Mouse (Mus musculus) CH12.LX (cell line): Measurements from ENCODE around the gene Gm17387. TPM values are rescaled to one million over a fixed set of nuclear protein-coding genes. Genes with fewer than 3 reads are reported as not detected.

Experiments used
- DNase-seq: peaks from one replicate; pipeline ENCODE4 v3.0.0-alpha.2; 2013; ENCODE audit errors: extremely low read depth
- H3K27ac ChIP-seq: 2 replicates; pipeline ENCODE4 v1.5.1; 2012; ENCODE audit warnings: low read depth, mild to moderate bottlenecking, control low read depth, moderate library complexity; ENCODE audit not compliant: insufficient read depth
- H3K27me3 ChIP-seq: replicated peaks from 2 replicates; pipeline ENCODE3; 2012; ENCODE audit warnings: inconsistent platforms
- H3K36me3 ChIP-seq, 2 experiments: replicated peaks in 1 of 2; 2 replicates each; pipeline versions ENCODE3 to v1.6.1; 2012; ENCODE audit warnings: inconsistent platforms in 1 of 2, low read length in 1 of 2, mild to moderate bottlenecking in 1 of 2, mixed read lengths in 1 of 2, moderate library complexity in 1 of 2; ENCODE audit not compliant: control insufficient read depth in 1 of 2, insufficient read depth in 1 of 2
- H3K4me1 ChIP-seq, 2 experiments: 2 replicates each; pipeline ENCODE4 v1.6.1; 2012; ENCODE audit warnings: inconsistent platforms in 1 of 2, moderate library complexity in 1 of 2; ENCODE audit not compliant: insufficient read depth in 2 of 2, control insufficient read depth in 1 of 2
- H3K4me2 ChIP-seq: 2 replicates; pipeline ENCODE4 v1.6.1; 2012; ENCODE audit warnings: low read depth, mild to moderate bottlenecking, control low read depth; ENCODE audit not compliant: poor library complexity, insufficient read depth, severe bottlenecking
- H3K4me3 ChIP-seq, 3 experiments: fragments of 150-350 bp in 1 of 3; sonication (generic) in 1 of 3; replicated peaks in 1 of 3; 2 replicates each; pipeline versions ENCODE3 to v1.5.1; 2011 to 2012; ENCODE audit warnings: low read depth in 2 of 3, low read length in 2 of 3, mild to moderate bottlenecking in 2 of 3, moderate library complexity in 2 of 3, control low read depth in 1 of 3, improper control_type of control experiment in 1 of 3, inconsistent platforms in 1 of 3, mixed read lengths in 1 of 3; ENCODE audit not compliant: poor library complexity in 1 of 3
- H3K79me2 ChIP-seq: replicated peaks from 2 replicates; pipeline ENCODE4 v1.6.1; 2012; ENCODE audit warnings: mild to moderate bottlenecking, moderate library complexity; ENCODE audit not compliant: control insufficient read depth, poor library complexity, insufficient read depth, severe bottlenecking; ENCODE audit errors: extremely low read depth
- H3K9ac ChIP-seq: 2 replicates; pipeline ENCODE4 v1.6.1; 2012; ENCODE audit warnings: low read depth, mild to moderate bottlenecking, control low read depth, moderate library complexity; ENCODE audit not compliant: insufficient read depth
- H3K9me3 ChIP-seq: replicated peaks from 2 replicates; pipeline ENCODE3; 2012; ENCODE audit warnings: low read length, inconsistent platforms, mixed read lengths
- E2F4 ChIP-seq: IDR thresholded peaks from 2 replicates; pipeline ENCODE4 v1.6.1; 2011; ENCODE audit warnings: low read depth, low read length, improper control_type of control experiment; ENCODE audit not compliant: insufficient replicate concordance
- ELF1 ChIP-seq: IDR thresholded peaks from 2 replicates; pipeline ENCODE4 v1.6.1; 2014; ENCODE audit warnings: low read depth, mild to moderate bottlenecking, inconsistent platforms, low read length, improper control_type of control experiment
- ETS1 ChIP-seq: conservative IDR thresholded peaks from 2 replicates; pipeline ENCODE4 v1.6.1; 2012; ENCODE audit warnings: low read depth, mild to moderate bottlenecking, inconsistent platforms, low read length, improper control_type of control experiment, moderate library complexity
- HCFC1 ChIP-seq: IDR thresholded peaks from 2 replicates; pipeline ENCODE4 v1.6.1; 2012; ENCODE audit warnings: low read depth, mild to moderate bottlenecking, inconsistent platforms, low read length, improper control_type of control experiment
- JUN ChIP-seq: IDR thresholded peaks from 2 replicates; pipeline ENCODE4 v1.6.1; 2011; ENCODE audit warnings: low read depth, mild to moderate bottlenecking, low read length, improper control_type of control experiment, moderate library complexity; ENCODE audit not compliant: insufficient read depth
- JUND ChIP-seq: conservative IDR thresholded peaks from 2 replicates; pipeline ENCODE4 v1.6.1; 2011; ENCODE audit warnings: low read depth, low read length, improper control_type of control experiment
- MAFK ChIP-seq: IDR thresholded peaks from 2 replicates; pipeline ENCODE4 v1.6.1; 2011; ENCODE audit warnings: low read length, improper control_type of control experiment; ENCODE audit not compliant: insufficient replicate concordance
- MAX ChIP-seq: IDR thresholded peaks from 2 replicates; pipeline ENCODE4 v1.6.1; 2011; ENCODE audit warnings: low read length, improper control_type of control experiment
- MAZ ChIP-seq: IDR thresholded peaks from 2 replicates; pipeline ENCODE4 v1.6.1; 2012; ENCODE audit warnings: low read depth, mild to moderate bottlenecking, inconsistent platforms, low read length, improper control_type of control experiment, moderate library complexity
- MEF2A ChIP-seq: IDR thresholded peaks from 2 replicates; pipeline ENCODE4 v1.6.1; 2014; ENCODE audit warnings: low read depth, mild to moderate bottlenecking, inconsistent platforms, low read length, improper control_type of control experiment, borderline replicate concordance
- MXI1 ChIP-seq: IDR thresholded peaks from 2 replicates; pipeline ENCODE4 v1.6.1; 2011; ENCODE audit warnings: mild to moderate bottlenecking, low read depth, low read length, improper control_type of control experiment
- MYC ChIP-seq: IDR thresholded peaks from 2 replicates; pipeline ENCODE4 v1.6.1; 2011; ENCODE audit warnings: low read depth, mild to moderate bottlenecking, improper control_type of control experiment, low read length
- NELFE ChIP-seq: IDR thresholded peaks from 2 replicates; pipeline ENCODE4 v1.6.1; 2011; ENCODE audit warnings: low read depth, low read length, improper control_type of control experiment
- NRF1 ChIP-seq: IDR thresholded peaks from 2 replicates; pipeline ENCODE4 v1.6.1; 2014; ENCODE audit warnings: low read depth, mild to moderate bottlenecking, inconsistent platforms, low read length, improper control_type of control experiment, moderate library complexity
- PAX5 ChIP-seq: IDR thresholded peaks from 2 replicates; pipeline ENCODE4 v1.6.1; 2012; ENCODE audit warnings: low read length, inconsistent platforms, mixed read lengths
- POLR2A ChIP-seq: IDR thresholded peaks from 2 replicates; pipeline ENCODE4 v1.6.1; 2011; ENCODE audit warnings: low read depth, mild to moderate bottlenecking, improper control_type of control experiment, low read length
- POLR2AphosphoS2 ChIP-seq: IDR thresholded peaks from 2 replicates; pipeline ENCODE4 v1.6.1; 2011; ENCODE audit warnings: low read depth, low read length, improper control_type of control experiment
- RAD21 ChIP-seq: IDR thresholded peaks from 2 replicates; pipeline ENCODE4 v1.6.1; 2011; ENCODE audit warnings: low read depth, mild to moderate bottlenecking, low read length, improper control_type of control experiment, moderate library complexity
- RCOR1 ChIP-seq: conservative IDR thresholded peaks from 2 replicates; pipeline ENCODE4 v1.6.1; 2012; ENCODE audit warnings: low read depth, mild to moderate bottlenecking, inconsistent platforms, low read length, improper control_type of control experiment
- SIN3A ChIP-seq: IDR thresholded peaks from 2 replicates; pipeline ENCODE4 v1.6.1; 2012; ENCODE audit warnings: low read length, improper control_type of control experiment, inconsistent platforms
- SMC3 ChIP-seq: IDR thresholded peaks from 2 replicates; pipeline ENCODE4 v1.6.1; 2011; ENCODE audit warnings: low read depth, low read length, improper control_type of control experiment
- UBTF ChIP-seq: IDR thresholded peaks from 2 replicates; pipeline ENCODE4 v1.6.1; 2012; ENCODE audit warnings: low read depth, mild to moderate bottlenecking, inconsistent platforms, low read length, improper control_type of control experiment, moderate library complexity
- ZC3H11A ChIP-seq: IDR thresholded peaks from 2 replicates; pipeline ENCODE4 v1.6.1; 2012; ENCODE audit warnings: low read depth, mild to moderate bottlenecking, inconsistent platforms, low read length, improper control_type of control experiment
- ZKSCAN1 ChIP-seq: IDR thresholded peaks from 2 replicates; pipeline ENCODE4 v1.6.1; 2012; ENCODE audit warnings: low read depth, inconsistent platforms, low read length, improper control_type of control experiment, borderline replicate concordance
- ZNF384 ChIP-seq: IDR thresholded peaks from 2 replicates; pipeline ENCODE4 v1.6.1; 2012; ENCODE audit warnings: low read depth, low read length, improper control_type of control experiment, inconsistent platforms
- dilution Hi-C: fragments of 300-500 bp; cut with MboI; formaldehyde crosslinking; loops from 2 replicates; pipeline ENCODE4 v1.14.3; 2020; ENCODE audit warnings: low sequenced_read_pairs; ENCODE audit not compliant: extremely low pct_unique_long_range_greater_than_20kb, extremely low pct_ligation_motif_present
- in situ Hi-C: fragments of 300-500 bp; cut with MboI; formaldehyde crosslinking; loops from 3 replicates; pipeline ENCODE4 v1.14.3; 2019; ENCODE audit warnings: low sequenced_read_pairs, low pct_ligation_motif_present, low pct_unique_long_range_greater_than_20kb, mixed read lengths
- polyA plus RNA-seq: library from polyadenylated mRNA; unstranded; fragments of >175 nt; gene quantifications from 2 replicates; pipeline ENCODE4 v1.2.1, GENCODE M21; 2012; ENCODE audit warnings: low read depth; ENCODE audit not compliant: insufficient read length
- total RNA-seq, 2 experiments: library from RNA; depleted of rRNA; stranded (reverse); fragments of 300-350 nt in 1 of 2; fragments of >200 nt in 1 of 2; gene quantifications; 2 replicates each; pipeline ENCODE4 v1.2.3; 2012 to 2014

Gene Gm17387
- total and polyA plus RNA-seq, 3 experiments = not detected

- H3K36me3 ChIP-seq = peaks cover 0 to 2% of the 10 kb centered on the region in 2 experiments
- no peaks in the 10 kb centered on the region for H3K79me2 ChIP-seq
- dilution Hi-C loops (no loop called here), in situ Hi-C loops (no loop called here)
- H3K4me2 ChIP-seq = no peak overlapping the region
- TF ChIP-seq POLR2AphosphoS2 (no peak), MAFK (no peak), ZC3H11A (no peak), MEF2A (no peak), HCFC1 (no peak), UBTF (no peak), NELFE (no peak), MXI1 (no peak), JUND (no peak), SMC3 (no peak), JUN (no peak), PAX5 (no peak), POLR2A (no peak), RAD21 (no peak), NRF1 (no peak), ELF1 (no peak)
- no peak overlapping the region for H3K27ac ChIP-seq
- DNase-seq = no peak
- H3K4me1 ChIP-seq = peaks cover 19 to 42% of the 10 kb centered on the region in 2 experiments
- H3K9ac ChIP-seq = no peak overlapping the region
- H3K27me3 ChIP-seq = peaks cover 93% of the 10 kb centered on the region
- H3K4me3 ChIP-seq = no peak overlapping the region
- H3K9me3 ChIP-seq = no peaks in the 10 kb centered on the region
Observed at GRCm38 (mm10) chr7:141062525-141062924, 33.6 kb downstream of the Gm17387 start.

- Histone ChIP-seq H3K4me3 (no peak overlapping the region), H3K9me3 (no peaks in the 10 kb centered on the region), H3K79me2 (no peaks in the 10 kb centered on the region), H3K27me3 (peaks cover 96% of the 10 kb centered on the region), H3K9ac (no peak overlapping the region), H3K36me3 (peaks cover 0 to 3% of the 10 kb centered on the region in 2 experiments), H3K27ac (no peak overlapping the region), H3K4me2 (no peak overlapping the region), H3K4me1 (peaks cover 19 to 34% of the 10 kb centered on the region in 2 experiments)
- TF ChIP-seq JUN (no peak), RCOR1 (no peak), RAD21 (no peak), E2F4 (no peak), POLR2A (no peak), ELF1 (no peak), MAX (no peak), HCFC1 (no peak), MYC (no peak), ZNF384 (no peak), MAZ (no peak), MAFK (no peak), SIN3A (no peak), ETS1 (no peak), UBTF (no peak), ZKSCAN1 (no peak)
- dilution Hi-C loops = no loop called here
- in situ Hi-C loops = no loop called here
- DNase-seq = no peak
Observed at GRCm38 (mm10) chr7:141063353-141063752, 34.4 kb downstream of the Gm17387 start.
